Mouse (Mus musculus) splenic B cell, adult 2 months (primary cell): ENCODE results near the gene Ankrd55.

Experiments
- DNase-seq: peaks from one replicate; pipeline ENCODE4 v3.0.0-alpha.2; 2011; ENCODE audit warnings: low read depth, low spot score
- H3K27me3 ChIP-seq: 2 replicates; pipeline ENCODE4 v1.6.1; 2012; ENCODE audit warnings: mild to moderate bottlenecking, low read length, moderate library complexity, mixed read lengths; ENCODE audit not compliant: control insufficient read depth, poor library complexity, insufficient read depth, severe bottlenecking
- H3K36me3 ChIP-seq: 2 replicates; pipeline ENCODE4 v1.6.1; 2012; ENCODE audit warnings: mild to moderate bottlenecking, low read length, moderate library complexity, mixed read lengths; ENCODE audit not compliant: control insufficient read depth, poor library complexity, insufficient read depth, severe bottlenecking

The Ankrd55 gene

DNA sequence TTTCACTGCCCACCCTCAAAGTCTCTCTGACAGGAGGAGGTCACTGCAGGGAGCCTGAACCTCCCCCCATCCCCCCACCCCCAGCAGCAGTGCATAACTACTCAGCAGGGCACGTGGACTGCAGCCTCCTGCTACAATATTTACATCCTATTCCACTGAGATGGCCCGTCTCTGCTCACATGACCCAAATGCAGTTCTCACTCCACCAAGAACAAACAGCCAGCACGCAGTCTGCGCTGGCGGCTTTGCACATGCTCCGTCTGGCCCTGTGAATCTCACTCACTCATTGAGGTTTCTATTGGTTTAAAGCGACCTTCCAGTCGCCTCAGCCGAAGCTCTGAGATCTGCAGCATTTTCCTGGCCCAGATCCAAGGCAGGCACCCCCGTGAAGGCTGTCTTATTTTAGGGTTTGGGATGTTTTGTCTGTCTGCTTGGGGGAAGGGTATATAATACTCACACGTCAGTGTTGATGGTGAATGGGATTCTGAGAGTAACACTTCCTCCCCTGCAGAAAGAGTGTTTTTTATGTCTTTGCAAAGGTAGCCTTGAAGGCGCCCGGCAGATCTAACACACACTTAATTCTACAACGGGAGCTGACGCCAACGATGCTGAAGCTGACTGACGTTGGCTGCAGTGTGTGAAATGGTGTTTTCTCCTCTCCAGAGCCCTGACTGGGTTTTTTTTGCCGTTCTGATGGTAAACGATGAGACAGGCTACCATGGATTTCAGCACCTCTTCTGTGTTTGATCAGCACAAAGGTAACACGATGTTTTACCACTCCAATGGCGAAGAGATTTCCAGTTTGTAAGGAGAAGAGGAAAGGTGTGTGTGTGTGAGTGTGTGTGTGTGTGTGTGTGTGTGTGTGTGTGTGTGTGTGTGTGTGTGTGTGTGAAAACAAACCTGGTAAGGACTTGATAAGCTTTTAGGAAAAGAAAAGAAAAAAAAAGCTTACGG lies at the start of gene Ankrd55:
Ankrd55 (plus strand) TSS at position 227 of the 954 bp plus-strand sequence.
- peak; percentile 66 for DNase-seq
- Histone ChIP-seq H3K36me3 (no peaks in the 10 kb centered on the region), H3K27me3 (no peaks in the 10 kb centered on the region)

DNA sequence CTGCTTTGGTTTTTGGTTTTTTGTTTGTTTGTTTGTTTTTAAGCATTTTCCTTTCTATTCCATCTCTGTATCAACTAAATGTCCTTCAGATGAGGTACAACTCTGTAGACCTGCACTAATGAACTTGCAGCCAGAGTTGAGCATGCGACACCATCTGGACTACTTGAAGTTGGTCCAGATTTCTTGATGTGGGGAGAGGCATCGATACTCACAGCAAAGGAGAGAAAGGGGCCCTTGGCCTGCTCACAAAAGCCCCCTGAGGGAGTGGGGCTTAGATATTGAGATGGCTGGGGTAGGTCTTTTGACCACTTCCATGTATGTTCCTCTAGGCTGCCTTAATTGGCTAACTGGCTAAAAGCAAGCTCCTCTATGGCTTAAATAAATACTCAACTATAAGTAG lies 49.0 kb upstream of the Ankrd55 start:
- Histone ChIP-seq H3K36me3 (no peaks in the 10 kb centered on the region), H3K27me3 (no peaks in the 10 kb centered on the region)
- no peak for DNase-seq

DNA sequence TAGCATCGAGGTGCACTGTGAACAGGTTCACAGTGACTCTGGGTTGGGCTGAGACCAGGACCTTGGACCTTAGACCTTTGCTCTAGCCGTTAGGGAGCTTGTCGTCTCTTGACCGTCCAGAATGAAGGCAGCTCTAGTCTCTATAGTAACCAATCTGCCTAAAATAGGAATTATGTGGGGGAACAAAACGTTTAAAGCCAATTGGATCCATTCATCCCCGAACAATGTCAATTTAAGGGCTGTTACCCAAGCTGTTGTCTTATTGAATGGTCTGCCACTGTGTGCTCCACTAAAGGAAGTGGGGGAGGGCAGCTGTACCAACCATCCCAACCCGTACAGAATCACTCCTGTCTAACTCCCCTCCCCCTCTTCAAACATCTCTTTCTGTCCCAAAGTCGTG lies 46.8 kb upstream of the Ankrd55 start:
- no peaks in the 10 kb centered on the region for H3K36me3 ChIP-seq
- no peaks in the 10 kb centered on the region for H3K27me3 ChIP-seq
- no peak for DNase-seq

DNA sequence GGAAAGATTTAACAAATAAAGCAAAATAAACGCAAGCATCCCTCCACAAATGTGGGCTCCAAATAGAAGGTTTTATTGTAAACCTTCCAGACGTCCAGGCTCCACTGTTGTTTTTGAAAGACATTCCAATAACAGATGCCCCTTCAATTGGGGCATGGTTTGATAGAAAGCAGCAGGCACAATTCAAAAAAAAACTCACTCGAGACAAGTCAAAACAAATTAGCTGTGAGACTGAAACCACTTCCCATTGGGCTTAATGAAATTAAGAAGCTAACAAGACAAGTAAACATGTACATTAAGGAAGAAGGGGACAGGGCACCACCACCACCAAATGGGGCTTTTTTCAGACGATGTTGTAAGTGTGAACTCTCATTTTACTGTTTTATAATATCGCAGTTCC lies 43.1 kb upstream of the Ankrd55 start:
- Histone ChIP-seq H3K27me3 (no peaks in the 10 kb centered on the region), H3K36me3 (no peaks in the 10 kb centered on the region)
- DNase-seq: no peak

DNA sequence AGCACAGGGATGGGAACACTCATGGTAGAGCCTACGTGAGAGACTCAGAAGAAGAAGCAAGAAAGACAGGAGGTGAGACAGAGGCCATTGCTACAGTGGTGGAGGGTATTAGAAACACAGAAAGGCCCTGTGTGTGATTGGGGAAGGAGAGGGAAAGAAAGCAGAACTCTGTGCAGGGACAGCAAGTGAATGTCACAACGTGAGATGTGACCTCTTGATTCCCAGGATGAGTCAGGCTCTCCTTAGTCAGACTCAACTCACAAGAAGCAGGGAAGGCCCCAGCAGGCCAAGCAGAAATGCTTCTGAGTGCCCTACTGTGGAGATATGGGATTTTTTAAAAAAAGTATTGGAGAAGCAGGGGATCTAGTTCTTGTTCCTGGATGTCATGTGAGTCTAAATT lies 36.8 kb upstream of the Ankrd55 start:
- Histone ChIP-seq H3K27me3 (no peaks in the 10 kb centered on the region), H3K36me3 (no peaks in the 10 kb centered on the region)
- no peak for DNase-seq

DNA sequence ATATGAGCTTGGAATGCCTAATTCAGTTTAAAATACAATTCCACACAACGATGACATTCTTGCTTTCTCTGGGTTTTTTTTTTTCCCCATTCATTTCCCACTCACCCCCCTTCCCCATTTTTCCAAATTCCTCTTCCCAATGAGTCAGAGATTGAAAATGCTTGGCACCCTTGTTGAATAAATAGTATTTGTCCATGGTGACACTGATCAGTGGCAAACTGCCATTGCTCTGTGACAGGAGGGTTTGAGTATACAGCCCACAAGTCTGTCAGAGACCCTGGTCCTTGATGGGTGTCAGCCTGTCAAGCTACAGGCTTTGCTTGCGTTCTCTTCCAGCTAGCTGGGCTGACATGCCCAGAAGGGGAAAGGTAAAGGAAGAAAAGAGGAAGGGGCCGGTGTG lies 36.2 kb upstream of the Ankrd55 start:
- DNase-seq: no peak
- Histone ChIP-seq H3K36me3 (no peaks in the 10 kb centered on the region), H3K27me3 (no peaks in the 10 kb centered on the region)

DNA sequence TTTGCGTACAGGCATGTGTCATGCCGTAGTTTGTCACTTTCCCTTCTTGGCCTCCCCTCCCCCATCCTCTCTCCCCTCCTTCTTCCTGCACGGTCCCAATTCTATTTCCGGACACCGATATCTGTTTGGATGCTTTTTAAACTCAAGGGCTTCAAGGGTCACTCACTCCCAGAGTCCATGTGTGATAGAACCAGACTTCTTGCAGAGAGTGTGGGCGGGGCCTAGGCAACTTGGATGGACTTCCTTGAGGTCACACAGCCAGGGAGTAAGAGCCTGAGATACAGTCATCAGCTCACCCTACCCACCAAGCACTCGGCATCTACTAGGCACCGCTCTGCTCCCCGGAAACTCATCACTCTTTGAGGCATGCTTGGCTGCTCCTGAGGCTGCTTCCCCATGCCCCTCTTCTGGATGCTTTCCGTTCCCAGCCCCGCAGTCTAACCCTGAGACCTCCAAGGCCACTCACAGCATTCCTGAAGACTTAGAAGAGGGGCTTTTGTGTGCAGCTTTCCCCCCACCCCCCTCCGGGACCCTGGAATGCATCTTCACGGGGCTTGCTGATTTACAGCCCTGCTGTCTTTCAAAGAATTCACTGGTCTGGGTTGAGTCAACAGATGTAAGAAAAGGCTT lies 35.1 kb upstream of the Ankrd55 start:
- no peaks in the 10 kb centered on the region for H3K36me3 ChIP-seq
- no peak for DNase-seq
- H3K27me3 ChIP-seq: no peaks in the 10 kb centered on the region

DNA sequence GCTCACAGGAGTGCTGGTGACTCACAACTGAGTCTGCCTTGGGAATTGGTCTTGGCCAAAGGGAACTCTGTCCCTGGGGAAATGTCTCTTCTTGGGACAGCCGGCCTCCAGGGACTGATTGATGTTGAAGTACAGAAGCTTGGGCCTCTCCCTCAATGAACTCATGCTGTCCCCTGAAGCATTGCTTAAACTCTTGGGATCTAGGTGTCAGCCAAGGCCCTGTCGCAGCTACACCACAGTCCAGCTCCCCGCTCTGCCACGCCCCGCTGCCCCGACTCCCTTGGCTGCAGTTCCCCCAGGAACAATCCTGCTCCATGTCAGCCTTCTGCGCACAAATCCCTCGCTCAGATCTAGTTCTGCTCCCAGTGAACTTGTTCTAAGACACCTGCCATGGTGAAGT lies 34.1 kb upstream of the Ankrd55 start:
- Histone ChIP-seq H3K27me3 (no peaks in the 10 kb centered on the region), H3K36me3 (no peaks in the 10 kb centered on the region)
- DNase-seq: no peak

DNA sequence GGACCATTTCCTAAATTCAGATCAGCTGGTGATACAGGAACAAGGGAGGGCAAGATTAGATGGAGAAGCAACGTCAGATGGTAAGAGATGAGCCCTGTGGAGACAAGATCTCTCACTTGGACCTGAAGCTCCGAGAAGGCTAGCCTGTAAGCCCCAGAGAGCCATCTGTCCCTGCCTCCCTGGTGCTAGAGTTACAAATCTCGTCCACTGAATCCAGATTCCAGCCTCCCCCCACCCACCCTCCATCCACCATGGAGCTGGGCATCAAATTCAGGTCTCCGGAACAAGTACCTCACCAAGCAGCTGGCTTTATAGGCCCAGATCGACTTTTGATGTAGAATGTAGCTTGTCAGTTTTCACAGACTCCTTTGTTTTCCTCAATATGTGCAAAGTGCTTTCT lies 32.4 kb upstream of the Ankrd55 start:
- H3K27me3 ChIP-seq: no peaks in the 10 kb centered on the region
- no peak for DNase-seq
- no peaks in the 10 kb centered on the region for H3K36me3 ChIP-seq

DNA sequence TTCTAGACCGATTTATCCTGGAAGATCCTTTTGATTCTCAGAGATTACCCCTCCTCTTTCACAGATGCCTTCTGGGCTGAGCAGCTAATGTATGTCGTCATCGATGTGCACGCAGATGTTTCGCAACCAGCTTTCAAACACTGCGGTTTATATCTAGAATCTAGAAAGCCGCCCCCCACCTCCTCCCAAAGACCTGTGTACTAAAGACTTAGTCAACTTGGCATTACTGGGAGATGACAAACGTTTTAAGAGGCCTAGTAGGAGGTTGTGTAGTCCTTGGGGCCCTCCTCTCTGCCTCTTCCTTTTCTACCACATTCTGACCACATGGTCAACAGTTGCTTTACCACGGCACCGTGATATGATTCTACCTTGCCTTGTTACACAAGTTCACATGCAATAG lies 29.8 kb upstream of the Ankrd55 start:
- Histone ChIP-seq H3K36me3 (no peaks in the 10 kb centered on the region), H3K27me3 (no peaks in the 10 kb centered on the region)
- no peak for DNase-seq

DNA sequence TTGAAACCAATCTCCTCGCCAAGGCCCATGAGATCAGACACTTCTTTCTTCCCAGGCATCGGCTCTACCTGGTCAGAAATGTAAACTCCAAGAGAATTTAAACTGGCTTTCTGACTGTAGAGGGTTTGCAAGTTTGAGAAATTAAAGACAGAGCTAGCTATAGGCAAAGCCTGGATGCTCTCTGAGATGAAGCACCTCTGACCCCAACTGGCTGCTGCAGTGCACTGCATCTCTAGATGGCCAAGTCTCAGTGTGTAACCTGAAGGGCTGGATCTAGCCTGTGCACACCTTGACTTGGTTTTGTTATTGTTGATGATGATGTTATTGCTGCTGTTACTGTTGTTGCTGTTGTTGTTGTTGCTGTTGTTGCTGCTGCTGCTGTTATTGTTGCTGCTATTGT lies 28.9 kb upstream of the Ankrd55 start:
- no peaks in the 10 kb centered on the region for H3K27me3 ChIP-seq
- H3K36me3 ChIP-seq: no peaks in the 10 kb centered on the region
- peak; percentile 87 for DNase-seq

DNA sequence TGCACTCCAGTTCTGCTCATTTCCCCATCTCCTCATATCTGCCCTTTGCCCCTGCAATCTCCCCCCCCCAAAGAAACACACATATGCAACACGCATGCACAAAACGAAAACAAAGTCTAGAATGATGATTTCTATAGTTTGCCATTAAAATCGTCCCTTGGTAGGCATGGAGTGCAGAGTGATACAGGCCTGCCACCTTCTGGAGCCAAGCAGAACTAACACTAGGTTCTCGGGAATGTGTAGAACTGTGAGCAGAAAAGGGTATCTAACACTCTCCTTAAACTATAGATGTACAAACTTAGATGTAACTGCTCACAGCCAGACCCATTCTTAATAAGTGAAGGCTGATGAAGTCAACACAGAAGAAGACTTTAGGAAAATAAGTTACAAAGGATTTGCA lies 23.6 kb upstream of the Ankrd55 start:
- DNase-seq: peak; percentile 72
- Histone ChIP-seq H3K27me3 (no peaks in the 10 kb centered on the region), H3K36me3 (no peaks in the 10 kb centered on the region)

DNA sequence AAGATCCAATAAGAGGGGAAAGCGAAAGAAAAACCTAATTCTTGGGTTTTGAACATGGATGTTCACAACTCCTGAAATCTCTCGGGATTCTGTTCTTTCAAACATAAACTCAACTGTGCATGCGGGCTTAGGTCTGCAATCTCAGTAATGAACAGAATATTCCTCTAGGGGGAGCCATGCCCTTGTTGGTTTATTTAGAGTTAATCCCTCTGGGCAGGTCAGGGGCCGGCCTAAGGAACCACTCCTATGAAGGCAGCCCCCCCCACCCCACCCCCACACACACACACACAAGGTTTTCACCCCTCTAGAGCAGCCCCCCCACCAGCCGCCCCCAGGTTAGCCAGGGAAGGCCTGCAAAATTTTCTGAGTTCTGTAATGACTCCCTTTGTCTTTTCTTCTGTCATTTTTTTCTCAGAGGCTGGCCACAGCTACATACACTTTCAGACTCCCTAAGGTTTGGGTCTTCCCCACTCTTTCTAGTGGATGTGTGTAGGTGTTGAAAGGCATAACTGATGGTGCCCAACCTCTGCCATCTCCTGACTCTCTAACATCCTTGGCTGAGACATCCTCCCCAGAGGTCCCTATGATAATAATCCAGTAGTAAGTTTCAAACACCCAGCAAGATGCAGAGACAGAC lies 16.2 kb upstream of the Ankrd55 start:
- peak; percentile 71 for DNase-seq
- H3K27me3 ChIP-seq: no peaks in the 10 kb centered on the region
- no peaks in the 10 kb centered on the region for H3K36me3 ChIP-seq

DNA sequence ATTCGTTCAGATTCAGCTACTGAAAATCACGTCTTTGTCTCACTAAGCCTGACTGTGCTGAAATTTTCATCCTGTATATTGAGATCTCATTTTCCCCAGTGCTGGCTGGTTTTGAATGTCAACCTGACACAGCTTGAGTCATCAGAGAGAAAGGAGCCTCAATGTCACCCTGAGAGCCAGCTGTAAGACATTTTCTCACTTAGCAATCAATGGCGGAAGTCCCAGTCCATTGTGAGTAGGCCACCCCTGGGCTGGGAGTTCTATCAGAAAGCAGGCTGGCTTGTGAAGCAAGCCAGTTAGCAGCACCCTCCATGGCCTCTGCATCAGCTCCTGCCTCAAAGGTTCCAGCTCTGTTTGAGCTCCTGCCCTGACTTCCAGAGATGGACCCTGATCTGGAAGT lies 13.6 kb upstream of the Ankrd55 start:
- H3K27me3 ChIP-seq: no peaks in the 10 kb centered on the region
- DNase-seq: no peak
- no peaks in the 10 kb centered on the region for H3K36me3 ChIP-seq

DNA sequence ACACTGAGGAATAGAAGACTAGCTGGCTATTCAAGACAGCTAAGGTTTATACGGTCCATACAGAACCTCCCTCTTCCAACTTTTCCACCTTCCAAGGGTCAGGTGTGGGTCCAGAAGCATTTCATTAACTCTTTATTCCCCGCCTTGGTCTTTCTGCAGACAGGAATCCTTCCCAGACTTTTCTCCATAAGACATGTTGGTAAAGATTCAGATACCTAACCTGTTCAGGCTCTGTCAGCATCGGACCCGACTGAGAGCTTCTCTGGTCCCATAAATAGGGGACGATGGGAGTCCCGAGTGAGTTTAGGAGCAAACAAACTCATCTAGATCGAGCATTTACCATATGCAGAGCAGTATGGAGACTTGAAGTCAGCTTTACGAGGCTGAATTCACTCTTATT lies 12.3 kb upstream of the Ankrd55 start:
- H3K36me3 ChIP-seq: no peaks in the 10 kb centered on the region
- DNase-seq: no peak
- H3K27me3 ChIP-seq: no peaks in the 10 kb centered on the region
